Mouse (Mus musculus): ENCODE data around the gene Map2k5. TPM values are rescaled to one million over a fixed set of nuclear protein-coding genes. Genes with fewer than 3 reads are reported as not detected.

Gene Map2k5
- 36.7 to 40.1 TPM (median 38.2 TPM) in 4 replicates for total RNA-seq (2023; ENCODE audit: inconsistent age)

GRCm38 (mm10) chr9:63377270-63378142 lies at the start of gene Map2k5:
TSS of gene Map2k5 (minus strand) at chr9:63377902.

GRCm38 (mm10) chr9:63398611-63399462 lies 21.1 kb upstream of the Map2k5 start, which contains the start of gene 2300009A05Rik:
TSS of gene 2300009A05Rik (minus strand) at chr9:63399246.

DNA sequence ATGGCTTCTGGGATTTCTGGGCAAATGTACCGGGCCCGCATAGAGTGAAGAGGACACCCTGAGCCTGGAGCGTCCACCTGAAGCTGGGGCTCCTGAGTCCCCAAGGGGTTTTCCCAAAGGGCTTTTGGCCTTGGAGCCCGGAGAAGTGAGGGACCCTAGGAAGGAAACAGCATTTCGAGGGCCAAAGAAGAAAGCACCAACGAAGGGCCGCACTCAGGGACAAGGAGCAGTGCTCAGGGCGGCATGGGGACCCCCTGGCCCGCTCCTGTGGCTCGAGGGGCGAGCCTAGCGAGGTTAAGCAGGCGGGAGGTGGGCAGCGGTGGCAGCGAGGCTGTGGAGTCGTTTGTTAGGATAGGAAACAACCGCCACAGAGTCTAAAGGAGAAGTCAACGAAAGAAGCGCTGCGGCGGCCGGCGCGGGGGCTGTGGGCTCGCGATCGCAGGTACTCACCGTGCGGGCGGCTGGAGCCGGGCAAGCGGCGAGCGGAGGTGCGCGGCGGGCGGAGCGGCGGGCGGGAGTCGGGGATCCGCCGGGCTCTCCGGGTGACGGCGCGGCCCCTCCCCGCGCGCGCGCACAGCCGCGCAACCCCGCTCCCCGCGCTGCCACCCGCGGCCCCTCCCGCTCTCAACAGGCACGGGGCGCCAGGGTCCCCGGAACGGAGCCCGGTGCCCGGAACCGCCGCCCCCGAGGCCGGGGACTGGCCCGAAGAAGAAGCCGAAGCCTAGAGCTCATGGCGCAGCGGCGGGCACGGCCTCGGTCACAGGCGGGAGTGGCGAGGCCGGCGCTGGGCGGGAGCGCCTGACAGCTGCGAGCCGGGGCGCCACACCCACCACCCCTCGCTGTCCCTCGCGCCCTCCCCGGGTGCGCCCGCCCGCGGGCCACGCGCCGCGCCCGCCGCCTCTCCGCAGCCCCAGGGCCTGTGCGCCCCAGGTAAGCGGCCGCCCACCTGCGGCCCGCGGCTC lies 229.0 kb downstream of the Map2k5 start, which contains the start of gene Skor1:
Skor1 (minus strand) TSS at position 552 of the 962 bp plus-strand sequence.

Other genes starting within 250 kb of the Map2k5 start
- gene Skor1, start 228.9 kb downstream of the Map2k5 start, total RNA-seq (2023; ENCODE audit: inconsistent age): 0.18 to 0.38 TPM (median 0.19 TPM) in 3 of 4 replicates, not detected in the other
- 12.5 to 22.9 TPM (median 18.4 TPM) in 4 replicates for gene 2300009A05Rik, start 21.3 kb upstream of the Map2k5 start, total RNA-seq (2023; ENCODE audit: inconsistent age)
- 0.12 to 0.16 TPM in 2 of 4 replicates, not detected in the others for gene Iqch, start 224.6 kb upstream of the Map2k5 start, total RNA-seq (2023; ENCODE audit: inconsistent age)
- 24.6 to 31.6 TPM (median 30.8 TPM) in 4 replicates for gene Aagab, start 224.8 kb upstream of the Map2k5 start, total RNA-seq (2023; ENCODE audit: inconsistent age)

Measured in B cell, adult (primary cell).